Mouse (Mus musculus) olfactory bulb, adult 2 months (tissue): ENCODE measurements around the gene Lamc2. TPM values are rescaled to one million over a fixed set of nuclear protein-coding genes. Genes with fewer than 3 reads are reported as not detected.

Source experiments
- H3K27ac ChIP-seq: fragments of 200-500 bp; 2 replicates; pipeline ENCODE4 v1.5.1; 2012; ENCODE audit warnings: low read depth, low read length; ENCODE audit not compliant: insufficient read depth
- H3K4me1 ChIP-seq: fragments of 200-500 bp; 2 replicates; pipeline ENCODE4 v1.6.1; 2012; ENCODE audit warnings: low read length; ENCODE audit not compliant: control insufficient read depth, insufficient read depth
- H3K4me3 ChIP-seq: fragments of 200-500 bp; 2 replicates; pipeline ENCODE4 v1.5.1; 2012; ENCODE audit warnings: mild to moderate bottlenecking, low read depth, low read length, moderate library complexity; ENCODE audit not compliant: insufficient read depth
- CTCF ChIP-seq: fragments of 200-500 bp; IDR thresholded peaks from 2 replicates; pipeline ENCODE4 v1.5.1; 2012; ENCODE audit warnings: low read depth, mild to moderate bottlenecking, low read length, moderate library complexity; ENCODE audit not compliant: insufficient read depth
- POLR2A ChIP-seq: fragments of 200-500 bp; IDR thresholded peaks from 2 replicates; pipeline ENCODE4 v1.6.1; 2012; ENCODE audit warnings: mild to moderate bottlenecking, low read depth, low read length, moderate library complexity; ENCODE audit not compliant: insufficient read depth
- WGBS: fragments of 180-500 bp; shearing (Covaris S2); methylation state at CpG from one replicate; pipeline ENCODE4 v1.1.7; 2018; 5-methylcytosine and 5-hydroxymethylcytosine counted together
- polyA plus RNA-seq: library from polyadenylated mRNA; stranded (reverse); fragments of >200 nt; gene quantifications from 2 replicates; pipeline ENCODE4 v1.2.4, GENCODE M21; 2012; ENCODE audit warnings: low replicate concordance; ENCODE audit not compliant: missing spikeins, insufficient read depth, insufficient read length

The Lamc2 gene
- polyA plus RNA-seq, 1 experiment, result not detected

DNA sequence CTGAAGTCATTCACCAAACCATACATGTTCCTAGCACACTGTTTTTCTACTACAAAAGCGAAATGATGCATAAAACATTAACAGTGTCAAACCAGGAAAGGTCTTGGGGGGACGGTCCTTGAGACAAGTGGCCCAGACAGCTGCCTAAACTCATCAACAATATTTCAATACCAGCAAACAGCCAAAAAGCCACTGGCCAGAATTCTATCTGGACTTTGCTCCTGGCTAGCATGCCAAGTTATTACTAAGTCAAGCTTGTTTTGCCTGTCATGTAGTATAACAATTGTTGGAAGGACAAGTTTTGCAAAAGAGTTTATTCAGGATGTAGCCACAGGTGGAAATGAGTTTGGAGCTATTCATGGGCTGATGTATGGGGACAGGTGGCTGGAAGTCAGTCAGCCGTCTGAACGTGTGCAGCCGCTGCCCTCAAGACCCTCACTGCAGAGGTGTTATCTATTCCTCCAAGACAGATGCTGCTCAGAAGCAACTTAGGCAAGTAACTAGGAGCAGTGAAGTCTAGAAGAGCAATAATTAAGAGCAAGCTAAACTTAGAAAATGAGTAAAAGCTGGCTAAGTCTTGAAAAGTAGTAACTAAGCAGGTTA lies 29.1 kb downstream of the Lamc2 start:
- TF ChIP-seq POLR2A, result no peak
- no peak for TF ChIP-seq CTCF
- Histone ChIP-seq H3K4me3 (no peak overlapping the region), H3K4me1 (peaks cover 7% of the 10 kb centered on the region), H3K27ac (no peak overlapping the region)
- 75% methylated on average over 5 of the region's 5 CpGs for WGBS

DNA sequence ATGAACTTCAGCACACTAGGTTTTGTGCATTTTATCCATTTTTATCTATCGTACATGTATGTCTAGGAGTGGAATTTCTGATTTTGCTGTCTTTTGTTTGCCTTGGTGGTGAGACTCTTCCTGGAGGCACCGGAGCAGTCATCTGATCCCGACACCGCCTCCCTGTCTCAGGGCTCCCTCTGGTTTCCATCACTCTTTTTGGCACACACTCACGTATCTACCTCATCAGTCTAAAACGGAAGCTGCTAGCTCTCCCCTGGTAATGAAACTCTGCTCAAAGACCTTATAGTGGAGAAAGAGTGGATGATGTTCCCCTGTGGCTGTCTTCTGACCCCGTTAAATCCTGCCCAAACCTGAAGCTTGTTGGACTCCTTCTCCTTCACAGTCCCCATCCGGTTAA lies 30.9 kb downstream of the Lamc2 start:
- TF ChIP-seq POLR2A (no peak), CTCF (no peak)
- 93% methylated on average over 8 of the region's 8 CpGs for WGBS
- Histone ChIP-seq H3K27ac (no peak overlapping the region), H3K4me3 (no peak overlapping the region), H3K4me1 (peaks cover 7% of the 10 kb centered on the region)

- no peak overlapping the region for H3K4me3 ChIP-seq
- TF ChIP-seq POLR2A (no peak), CTCF (no peak)
- 67% methylated on average over 10 of the region's 10 CpGs for WGBS
- no peak overlapping the region for H3K27ac ChIP-seq
- H3K4me1 ChIP-seq, result peaks cover 7% of the 10 kb centered on the region
These were observed 32.6 kb downstream of the Lamc2 start for GRCm38 (mm10) chr1:153153619-153154137.

DNA sequence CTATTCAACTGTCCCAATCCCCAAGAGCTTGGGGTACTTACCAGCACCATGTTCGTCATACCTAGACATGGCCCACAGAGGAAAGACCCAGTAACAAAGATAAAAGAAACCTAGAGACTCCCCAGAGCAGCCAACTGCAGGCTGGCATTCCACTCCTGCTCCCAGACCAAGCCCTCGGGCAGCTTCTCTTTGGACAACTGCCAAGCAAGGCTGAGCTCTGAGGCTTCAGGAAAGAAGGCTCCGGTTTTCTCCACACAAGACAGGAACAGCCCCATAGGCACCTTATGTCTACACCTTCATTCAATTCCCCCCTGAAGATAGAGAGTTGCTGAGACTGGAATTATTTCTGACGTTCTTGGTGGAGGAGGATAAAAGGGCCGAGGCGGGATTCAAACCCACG lies 33.7 kb downstream of the Lamc2 start:
- Histone ChIP-seq H3K4me1 (peaks cover 7% of the 10 kb centered on the region), H3K27ac (no peak overlapping the region), H3K4me3 (no peak overlapping the region)
- no peak for TF ChIP-seq CTCF
- no peak for TF ChIP-seq POLR2A
- WGBS, result 76% methylated on average over 7 of the region's 7 CpGs

DNA sequence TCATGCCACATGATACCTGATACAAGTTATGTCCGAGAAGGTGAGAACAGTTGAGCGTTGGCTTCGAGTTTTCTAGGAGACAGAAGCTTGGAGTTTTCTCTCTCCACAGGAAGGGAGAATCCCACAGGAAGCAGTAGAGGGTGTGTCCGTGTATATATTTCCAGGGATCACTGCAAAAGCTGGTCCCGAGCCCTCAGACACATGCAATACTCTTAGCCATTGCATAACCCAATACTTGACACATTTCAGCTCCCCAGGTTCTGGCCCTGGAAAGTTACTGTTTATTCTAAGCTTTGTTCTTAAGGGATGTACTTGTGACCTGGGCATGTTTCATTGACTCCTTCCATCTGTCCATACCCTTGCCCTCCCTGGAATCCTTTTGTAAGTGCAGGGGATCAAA lies 40.5 kb downstream of the Lamc2 start:
- TF ChIP-seq CTCF, result no peak
- TF ChIP-seq POLR2A, result no peak
- Histone ChIP-seq H3K27ac (no peak overlapping the region), H3K4me1 (peaks cover 3% of the 10 kb centered on the region; the same call in 1 of the 2 replicates), H3K4me3 (no peak overlapping the region)
- 92% methylated on average over 5 of the region's 5 CpGs for WGBS

GRCm38 (mm10) chr1:153144021-153144420 lies 42.2 kb downstream of the Lamc2 start:
- WGBS, result 96% methylated on average over 11 of the region's 11 CpGs
- Histone ChIP-seq H3K4me3 (no peak overlapping the region), H3K27ac (no peak overlapping the region), H3K4me1 (peaks cover 6% of the 10 kb centered on the region)
- TF ChIP-seq POLR2A (no peak), CTCF (no peak)

DNA sequence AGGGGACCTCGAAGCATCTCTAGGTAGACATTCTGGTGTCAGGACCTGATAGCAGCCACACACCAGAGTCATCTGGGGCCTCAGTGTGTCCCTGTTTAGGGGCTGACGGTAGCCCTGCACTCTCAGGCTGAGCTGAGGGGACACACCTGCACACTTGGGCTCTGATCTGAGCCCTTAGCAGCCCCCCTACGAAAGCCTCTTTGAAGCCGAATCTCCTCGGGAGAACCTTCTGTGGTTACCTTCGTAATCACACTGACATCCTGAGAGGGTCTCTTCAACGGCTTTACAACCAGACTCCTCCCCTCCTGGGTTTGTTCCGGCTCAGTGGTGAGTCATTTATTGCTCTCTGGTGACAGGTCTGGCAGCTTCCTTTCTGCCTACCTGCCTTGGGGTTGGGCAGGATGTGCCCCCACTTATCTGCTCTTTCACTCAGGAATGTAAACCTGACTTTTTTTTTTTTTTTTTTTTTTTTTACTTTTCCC lies 45.5 kb downstream of the Lamc2 start:
- WGBS, result 60% methylated on average over 8 of the region's 8 CpGs
- TF ChIP-seq CTCF, result no peak
- no peak for TF ChIP-seq POLR2A
- H3K4me1 ChIP-seq, result peaks cover 6% of the 10 kb centered on the region
- H3K27ac ChIP-seq, result no peak overlapping the region
- no peak overlapping the region for H3K4me3 ChIP-seq

DNA sequence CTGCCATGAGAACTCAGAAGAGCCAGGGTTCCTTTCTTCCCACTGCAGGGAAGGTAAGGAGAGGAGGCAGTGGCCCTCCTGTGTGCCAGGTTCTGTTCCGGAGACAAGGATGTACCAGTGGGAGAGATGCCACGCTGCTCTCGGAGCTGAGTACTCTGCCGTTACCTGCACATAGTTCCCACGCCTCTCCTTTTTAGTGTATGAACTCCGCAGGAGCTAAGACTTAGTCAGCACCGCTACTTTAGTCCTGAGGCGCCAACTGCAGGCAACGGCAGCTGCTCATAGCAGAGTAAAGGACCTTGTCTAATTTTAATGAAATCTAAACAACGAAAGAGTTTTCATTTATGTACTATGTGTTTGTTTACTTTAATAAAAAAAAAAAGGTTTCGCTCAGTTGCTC lies 46.0 kb downstream of the Lamc2 start:
- WGBS, result 81% methylated on average over 11 of the region's 11 CpGs
- H3K4me3 ChIP-seq, result no peak overlapping the region
- no peak overlapping the region for H3K27ac ChIP-seq
- H3K4me1 ChIP-seq, result peaks cover 6% of the 10 kb centered on the region
- TF ChIP-seq POLR2A, result no peak
- TF ChIP-seq CTCF, result no peak

GRCm38 (mm10) chr1:153139635-153140034 lies 46.6 kb downstream of the Lamc2 start:
- H3K27ac ChIP-seq, result no peak overlapping the region
- 90% methylated on average over 7 of the region's 7 CpGs for WGBS
- TF ChIP-seq POLR2A (no peak), CTCF (no peak)
- no peak overlapping the region for H3K4me3 ChIP-seq
- peaks cover 6% of the 10 kb centered on the region for H3K4me1 ChIP-seq
